Mouse (Mus musculus): ENCODE data around the gene Ddx39. TPM values are rescaled to one million over a fixed set of nuclear protein-coding genes. Genes with fewer than 3 reads are reported as not detected.

Ddx39 gene
- total and polyA plus RNA-seq, 3 experiments: 272 to 304 (median 279) TPM

- TF ChIP-seq MAX (IDR thresholded peaks at IDR 0.05; ENCODE audit: low read length) (no peak), ZMIZ1 (IDR thresholded peaks at IDR 0.05; ENCODE audit: low read depth, low read length) (no peak), MYB (IDR thresholded peaks at IDR 0.05; ENCODE audit: low read depth, low read length) (peak; percentile 41; the same call in 1 of the 2 replicates), ELF1 (IDR thresholded peaks at IDR 0.05; ENCODE audit: low read depth, low read length) (peak; percentile 57; the same call in 1 of the 2 replicates), HCFC1 (IDR thresholded peaks at IDR 0.05; ENCODE audit: low read depth, low read length) (no peak; the same call in 1 of the 2 replicates), TBP (IDR thresholded peaks at IDR 0.05; ENCODE audit: low read depth, low read length) (0 out of 2 replicates have a peak, but pooled peaks have one; percentile 27), E2F4 (IDR thresholded peaks at IDR 0.05; ENCODE audit: borderline replicate concordance, low read depth, low read length) (no peak), RAD21 (IDR thresholded peaks at IDR 0.05; ENCODE audit: low read depth, low read length) (no peak), MXI1 (IDR thresholded peaks at IDR 0.05; ENCODE audit: low read depth, low read length) (0 out of 2 replicates have a peak, but pooled peaks have one; percentile 12)
Measured at GRCm38 (mm10) chr8:83739711-83740468, 24.9 kb downstream of the Ddx39 start (continued).

GRCm38 (mm10) chr8:83740586-83740975, 25.6 kb downstream of the Ddx39 start:
- H3K27ac ChIP-seq (ENCODE audit: control insufficient read depth, low read depth, low read length): peak overlapping the region; percentile 46

More at GRCm38 (mm10) chr8:83740586-83740975, 25.6 kb downstream of the Ddx39 start:
- peaks cover 0 to 27% of the 10 kb centered on the region in 2 experiments; a peak in 2 of 4 replicates for H3K36me3 ChIP-seq (ENCODE audit: control insufficient read depth in 1 of 2, insufficient read depth in 2 of 2, low read length in 2 of 2)
- peaks cover 17 to 45% of the 10 kb centered on the region in 2 experiments for H3K4me1 ChIP-seq (ENCODE audit: control insufficient read depth in 1 of 2, insufficient read depth in 2 of 2, low read length in 2 of 2)
- H3K4me3 ChIP-seq (ENCODE audit: control insufficient read depth in 1 of 2, insufficient read depth in 1 of 2, low read depth in 2 of 2, low read length in 2 of 2): peak overlapping the region; percentile 78 to 93
- H3K9me3 ChIP-seq (replicated peaks; ENCODE audit: insufficient read depth, low read length): no peaks in the 10 kb centered on the region
- TF ChIP-seq BHLHE40 (IDR thresholded peaks at IDR 0.05; ENCODE audit: borderline replicate concordance, low read depth, low read length) (no peak), GABPA (IDR thresholded peaks at IDR 0.05; ENCODE audit: low read depth, low read length) (no peak), TBP (IDR thresholded peaks at IDR 0.05; ENCODE audit: low read depth, low read length) (no peak), EP300 (IDR thresholded peaks at IDR 0.05; ENCODE audit: low read depth in 1 of 2, low read length in 2 of 2) (no peak), POLR2AphosphoS2 (IDR thresholded peaks at IDR 0.05; ENCODE audit: low read length) (no peak), MEF2A (IDR thresholded peaks at IDR 0.05; ENCODE audit: extremely low read depth, insufficient replicate concordance, low read depth, low read length, poor library complexity, severe bottlenecking) (no peak), ZNF384 (IDR thresholded peaks at IDR 0.05; ENCODE audit: low read depth, low read length) (no peak), CTCF (IDR thresholded peaks at IDR 0.05 in 2 of 3, conservative IDR thresholded peaks at IDR 0.05 in 1 of 3; ENCODE audit: control insufficient read depth in 1 of 3, insufficient read depth in 1 of 3, low read depth in 2 of 3, low read length in 3 of 3, poor library complexity in 1 of 3, severe bottlenecking in 1 of 3) (no peak), E2F4 (IDR thresholded peaks at IDR 0.05; ENCODE audit: borderline replicate concordance, low read depth, low read length) (no peak), CHD1 (IDR thresholded peaks at IDR 0.05; ENCODE audit: low read depth, low read length) (no peak), HCFC1 (IDR thresholded peaks at IDR 0.05; ENCODE audit: low read depth, low read length) (no peak), RCOR1 (IDR thresholded peaks at IDR 0.05; ENCODE audit: low read depth, low read length) (no peak), JUND (IDR thresholded peaks at IDR 0.05; ENCODE audit: low read depth, low read length) (no peak), GATA1 (IDR thresholded peaks at IDR 0.05; ENCODE audit: low read depth, low read length) (no peak), ETS1 (IDR thresholded peaks at IDR 0.05; ENCODE audit: low read depth, low read length) (no peak), MYB (IDR thresholded peaks at IDR 0.05; ENCODE audit: low read depth, low read length) (no peak)
- peak overlapping the region; percentile 84 for H3K9ac ChIP-seq (ENCODE audit: control insufficient read depth, low read depth, low read length, poor library complexity, severe bottlenecking)
- peak; percentile 52 for DNase-seq (ENCODE audit: low read depth, low spot score)
- H3K79me2 ChIP-seq (ENCODE audit: control insufficient read depth, insufficient read depth, low read length, poor library complexity): peaks cover 3% of the 10 kb centered on the region; the same call in 1 of the 2 replicates
- no peaks in the 10 kb centered on the region for H3K27me3 ChIP-seq (ENCODE audit: control insufficient read depth in 1 of 2, insufficient read depth in 2 of 2, low read length in 2 of 2)
